Mouse (Mus musculus) embryo, embryonic 10 days (tissue): Measurements from ENCODE around the gene Eprs.

Experiments
- DNase-seq: peaks from one replicate; pipeline ENCODE4 v3.0.0-alpha.2; 2015; ENCODE audit warnings: low spot score

The Eprs gene

DNA sequence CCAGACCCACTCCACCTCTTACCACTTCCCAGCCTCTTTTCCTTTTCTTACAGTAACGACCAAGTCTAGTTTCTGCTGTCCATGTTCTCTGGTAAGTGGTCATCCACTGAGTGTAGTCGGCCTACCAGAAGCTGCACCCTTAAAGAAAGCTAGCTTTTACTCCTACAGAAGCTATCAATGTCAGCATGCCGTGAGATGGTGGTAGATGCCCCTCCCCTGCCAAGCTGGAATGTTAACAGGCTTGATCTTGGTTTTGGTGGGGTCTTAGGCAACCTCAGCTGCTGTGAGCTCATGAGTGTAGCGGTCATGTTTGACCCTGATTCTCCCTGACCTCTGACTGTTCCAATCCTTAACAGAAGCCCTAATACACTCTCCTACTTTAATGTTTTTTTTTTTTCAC is 4.6 kb upstream of the Eprs start:
- DNase-seq = no peak

DNA sequence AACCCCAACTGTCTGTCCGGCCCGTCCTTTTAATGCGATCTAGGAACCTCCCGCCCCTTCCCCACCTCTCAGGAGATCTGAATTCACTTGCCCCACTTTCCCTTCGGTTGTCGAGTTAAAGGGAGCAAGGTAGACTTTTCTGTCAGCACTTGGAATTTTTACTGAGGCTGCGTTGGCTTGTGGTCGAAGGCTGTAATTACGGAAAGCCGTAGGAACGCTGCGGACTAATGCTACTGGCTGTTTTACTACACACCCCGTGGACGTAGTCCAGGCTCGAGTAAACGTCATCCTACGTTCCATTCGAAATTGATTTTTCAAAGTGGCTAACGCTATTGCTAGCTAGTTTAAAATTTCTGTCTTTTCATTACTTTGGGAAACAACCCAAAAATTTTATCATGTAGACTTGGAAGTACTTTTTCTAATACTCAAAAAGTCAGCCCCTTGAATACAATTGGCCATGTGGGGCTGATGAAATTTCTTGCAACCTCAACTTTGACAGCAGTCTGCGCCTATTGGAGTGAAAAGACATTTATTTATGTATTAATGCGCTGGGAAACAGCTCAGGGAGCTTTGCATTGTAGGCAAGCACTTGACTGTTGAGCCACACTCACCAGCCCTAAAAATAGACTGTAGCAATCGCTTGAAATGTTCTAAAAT is 810 bp downstream of the Eprs start:
- DNase-seq = peak; percentile 84

DNA sequence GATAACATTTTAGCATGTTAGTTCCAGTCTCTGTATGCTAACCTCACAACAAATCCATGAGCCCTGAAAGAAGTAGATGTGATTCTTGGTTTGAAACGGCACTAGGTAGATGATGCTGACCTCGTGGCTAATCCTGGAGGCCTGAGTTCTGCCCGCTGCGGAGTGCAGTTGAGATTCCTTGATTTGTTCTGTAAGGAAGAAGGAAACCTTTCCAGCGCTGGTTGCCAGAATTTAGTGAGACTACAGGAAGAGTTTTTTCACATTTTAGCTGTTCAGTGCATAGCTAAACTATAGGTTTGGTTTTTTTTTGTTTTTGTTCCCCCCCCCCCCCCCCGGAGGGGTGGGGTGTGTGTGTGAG is 1.3 kb downstream of the Eprs start:
- DNase-seq = no peak

DNA sequence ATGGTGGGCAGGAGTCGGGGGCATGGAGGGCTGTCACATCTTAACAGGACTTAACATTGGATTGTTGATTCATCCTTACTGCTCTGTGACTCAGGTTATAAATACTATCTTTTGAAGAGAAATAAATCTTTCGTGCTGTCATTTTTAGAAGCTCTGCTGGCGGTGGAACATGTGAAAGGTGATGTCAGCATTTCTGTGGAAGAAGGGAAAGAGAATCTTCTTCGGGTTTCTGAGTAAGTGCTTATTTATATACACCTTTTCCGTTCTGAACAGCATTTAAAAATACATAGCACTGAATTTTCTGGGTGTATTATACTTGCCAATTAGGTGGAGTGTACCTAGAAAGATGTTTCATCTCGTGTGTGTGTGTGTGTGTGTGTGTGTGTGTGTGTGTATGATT is 4.5 kb downstream of the Eprs start:
- DNase-seq = no peak

DNA sequence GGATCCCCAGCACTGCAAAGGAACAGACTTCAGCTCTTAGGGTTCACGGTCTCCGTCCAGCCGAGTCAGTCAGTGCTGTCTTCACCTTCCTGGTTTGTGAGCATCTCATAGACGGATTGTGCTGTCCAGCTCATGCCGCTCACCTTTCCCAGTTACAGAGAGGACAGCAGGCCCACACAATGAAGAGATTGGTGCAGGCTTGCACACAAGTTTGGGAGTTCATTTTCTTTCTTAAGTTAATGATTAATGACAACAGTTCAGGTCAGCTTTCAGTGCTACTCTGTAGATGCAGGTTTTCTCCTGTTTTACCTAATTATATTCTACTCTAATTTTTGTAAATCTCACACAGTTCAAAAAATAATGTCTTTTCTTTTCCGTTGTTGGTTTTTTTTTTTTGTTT is 7.1 kb downstream of the Eprs start:
- DNase-seq = no peak

DNA sequence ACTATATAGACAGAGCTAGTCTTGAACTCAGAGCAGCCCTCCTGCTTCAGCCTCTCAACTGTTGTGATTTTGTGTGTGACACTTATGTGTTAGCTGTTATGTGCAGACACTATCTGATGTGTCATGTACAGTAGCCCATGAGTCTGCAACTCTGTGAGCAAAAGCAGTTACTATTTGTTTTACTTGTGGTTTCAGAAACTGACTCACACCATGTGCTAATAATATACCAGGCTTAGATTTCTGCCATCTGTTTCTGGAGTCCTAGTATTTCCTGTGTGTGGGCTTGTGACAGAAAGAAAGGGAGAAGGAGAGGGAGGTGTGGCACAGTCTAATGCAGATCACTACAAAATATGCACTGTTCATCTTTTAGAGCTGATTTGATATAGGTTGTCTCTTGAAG is 13.5 kb downstream of the Eprs start:
- no peak for DNase-seq

DNA sequence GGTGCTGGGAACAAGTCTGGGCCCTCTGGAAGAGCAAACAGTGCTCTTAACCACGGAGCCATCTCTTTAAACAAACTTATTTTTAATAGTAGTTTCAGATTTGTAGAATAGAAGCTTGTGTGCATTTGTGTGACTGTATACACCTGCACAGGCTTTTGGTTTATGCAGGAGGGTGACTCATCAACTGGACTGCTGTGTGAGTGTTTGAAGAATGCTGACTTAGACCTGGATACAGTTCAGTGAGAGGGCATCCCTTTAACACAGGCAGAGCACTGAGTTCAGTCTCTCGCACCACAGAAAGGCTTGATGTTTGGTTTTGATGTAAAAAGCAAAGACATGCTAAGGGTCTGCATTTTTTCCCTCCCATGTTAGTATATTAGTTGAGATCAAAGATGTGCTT is 14.6 kb downstream of the Eprs start:
- no peak for DNase-seq

DNA sequence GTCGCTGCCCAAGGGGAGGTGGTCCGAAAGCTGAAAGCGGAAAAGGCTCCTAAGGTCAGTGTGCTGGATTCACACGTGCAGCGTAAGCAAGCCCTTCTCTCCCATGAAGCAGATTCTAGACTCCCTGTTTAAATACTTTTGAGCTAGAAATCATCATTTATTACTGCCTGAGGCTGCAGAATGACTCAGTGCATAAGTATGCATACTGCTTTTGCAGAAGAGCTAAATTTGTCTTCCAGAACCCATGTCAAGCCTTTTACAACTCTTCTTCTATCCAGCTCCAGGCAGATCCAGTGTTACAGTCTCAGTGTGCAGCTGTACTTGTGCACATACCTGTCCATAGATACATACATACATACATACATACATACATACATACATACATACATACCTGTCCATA is 38.8 kb downstream of the Eprs start:
- no peak for DNase-seq

DNA sequence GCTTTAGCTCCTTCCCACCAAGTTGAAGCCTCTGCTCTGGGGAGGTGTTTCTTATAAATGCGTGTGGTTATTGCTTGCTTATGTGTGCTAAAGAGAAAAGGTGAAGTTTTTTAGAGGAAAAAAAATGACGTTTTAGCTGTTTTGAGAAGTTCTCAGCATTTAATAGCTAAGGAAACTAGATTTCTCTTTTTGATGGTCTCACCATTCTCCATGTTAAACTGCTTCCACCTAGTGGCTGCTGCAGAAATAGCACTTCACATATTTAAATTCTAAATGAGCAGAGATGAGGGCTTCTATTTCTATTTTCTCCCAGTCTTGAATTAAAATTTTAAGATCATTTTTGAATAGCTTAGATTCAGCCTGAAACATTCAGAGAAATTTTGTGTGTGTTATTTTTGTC is 41.2 kb downstream of the Eprs start:
- peak; percentile 52 for DNase-seq

DNA sequence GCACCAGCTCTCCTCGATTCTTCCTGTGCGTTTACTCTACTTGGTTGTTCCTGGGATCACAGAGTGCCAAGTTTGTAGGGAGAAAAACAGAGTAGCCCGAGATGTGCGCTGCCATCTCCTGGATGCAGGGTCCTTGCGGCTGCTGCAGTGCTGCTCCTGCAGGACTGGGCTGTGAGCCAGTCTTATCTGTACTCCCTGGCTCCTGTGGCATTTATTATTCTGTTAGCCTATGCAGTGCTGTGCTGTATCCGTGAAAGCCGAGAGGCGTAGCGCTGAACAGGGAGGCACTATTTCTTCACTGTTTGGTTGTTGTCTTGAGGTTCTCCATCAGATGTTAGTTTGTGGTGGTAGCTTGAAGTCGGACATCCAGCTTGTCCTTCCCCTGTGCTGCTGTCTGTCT is 43.1 kb downstream of the Eprs start:
- DNase-seq = no peak

DNA sequence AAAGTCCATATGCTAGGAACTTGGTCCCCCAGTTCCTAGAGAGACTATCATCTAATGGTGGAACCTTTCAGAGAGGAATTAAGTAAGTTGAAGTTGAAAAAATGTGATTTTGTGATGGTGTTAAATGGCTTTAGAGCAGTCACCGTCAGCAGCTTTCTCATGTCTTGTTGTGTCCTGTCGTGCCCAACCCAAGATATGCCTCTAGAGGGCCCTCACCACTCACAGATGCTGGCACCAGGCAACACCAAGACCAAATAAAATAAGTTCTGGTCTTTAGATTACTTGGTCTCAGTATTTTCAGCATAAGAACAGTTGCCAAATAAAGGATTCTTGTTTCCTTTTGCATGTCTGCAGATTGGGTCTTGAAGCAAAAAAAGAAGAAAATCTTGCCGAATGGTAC is 47.0 kb downstream of the Eprs start:
- peak; percentile 21 for DNase-seq

DNA sequence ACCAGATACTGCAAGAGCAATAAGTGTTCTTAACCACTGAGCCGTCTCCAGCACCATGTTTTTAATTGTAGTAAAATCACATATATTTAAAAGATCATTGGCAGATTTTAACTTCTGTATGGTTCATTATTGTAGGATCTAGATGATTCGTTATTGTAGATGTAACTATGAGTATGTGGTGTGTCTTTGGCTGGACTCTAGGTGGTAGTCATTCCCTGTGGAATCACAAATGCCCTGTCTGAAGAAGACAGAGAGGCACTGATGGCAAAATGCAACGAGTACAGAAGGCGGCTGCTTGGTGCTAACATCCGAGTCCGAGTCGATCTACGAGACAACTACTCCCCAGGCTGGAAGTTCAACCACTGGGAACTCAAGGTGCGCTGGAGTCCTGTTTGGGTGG is 55.2 kb downstream of the Eprs start:
- DNase-seq = no peak

DNA sequence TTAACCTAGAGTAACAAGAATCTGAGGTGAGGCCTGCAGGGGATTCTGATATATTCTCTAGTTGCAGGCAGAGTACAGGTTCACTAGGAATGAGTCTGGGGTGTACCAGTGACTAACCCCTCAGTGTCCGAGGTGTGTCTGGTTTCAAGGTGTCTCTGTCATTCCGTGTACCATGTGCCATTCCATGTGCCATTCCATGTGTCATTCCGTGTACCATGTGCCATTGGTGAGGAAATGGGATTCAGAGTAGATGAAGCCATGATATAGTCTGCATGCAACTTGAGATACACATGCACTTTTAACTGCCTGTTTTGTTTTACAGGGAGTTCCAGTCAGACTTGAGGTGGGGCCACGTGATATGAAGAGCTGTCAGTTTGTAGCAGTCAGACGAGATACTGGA is 57.0 kb downstream of the Eprs start:
- DNase-seq = no peak

DNA sequence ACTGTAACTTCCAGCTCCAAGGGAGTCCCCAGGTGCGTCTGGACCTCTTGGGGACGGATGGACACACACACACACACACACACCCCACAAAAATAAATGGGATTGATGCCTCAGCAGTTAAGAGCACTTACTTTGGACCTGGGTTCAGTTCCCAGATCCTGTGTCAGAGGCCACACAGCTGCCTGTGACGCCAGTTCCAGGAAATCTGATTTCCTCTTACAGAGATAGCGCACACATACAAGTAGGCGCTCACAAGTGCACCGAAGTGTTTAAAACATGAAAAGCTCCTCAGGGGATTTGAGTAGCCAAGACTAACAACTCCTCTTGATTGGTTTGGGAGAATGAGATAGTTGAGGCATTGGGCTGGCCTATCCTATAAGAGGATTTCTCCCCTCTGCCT is 57.9 kb downstream of the Eprs start:
- no peak for DNase-seq

DNA sequence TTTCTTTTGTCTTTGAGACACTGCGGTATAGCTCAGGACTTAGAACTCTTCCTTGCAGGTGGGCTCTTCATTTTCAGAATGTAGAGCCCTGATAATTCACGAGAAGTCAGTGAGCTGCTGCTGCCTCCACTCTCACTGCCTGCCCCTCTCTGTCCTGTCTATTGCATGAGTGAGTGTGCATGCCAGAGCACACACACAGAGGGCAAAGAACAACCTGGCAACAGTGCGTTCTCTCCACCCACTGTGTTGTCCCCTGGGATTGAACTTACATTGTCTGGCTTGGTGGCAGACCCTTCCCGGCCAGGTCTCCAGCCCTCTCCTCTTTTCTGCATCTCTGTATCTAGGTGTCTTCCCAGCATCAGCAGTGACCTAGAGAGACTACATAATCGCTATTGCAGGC is 63.7 kb downstream of the Eprs start:
- DNase-seq = no peak

DNA sequence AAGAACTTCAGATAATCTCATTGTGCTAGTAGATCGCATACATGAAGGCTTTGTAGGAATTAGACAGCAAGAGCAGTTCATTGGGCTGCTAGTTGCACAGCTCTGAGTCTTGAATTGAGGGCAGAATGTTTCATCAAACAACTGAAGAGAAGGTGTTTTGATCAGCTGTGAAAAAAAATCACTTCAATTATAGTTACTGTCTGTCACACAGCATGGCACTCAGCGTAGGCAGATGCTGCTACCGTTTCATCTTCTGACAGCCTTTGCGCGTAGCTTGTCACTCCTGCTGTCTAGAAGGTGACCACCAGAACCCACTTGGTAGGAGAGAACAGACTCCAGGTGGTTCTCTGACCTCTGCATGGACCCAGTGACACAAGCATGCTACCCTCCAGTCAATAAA is 67.6 kb downstream of the Eprs start:
- no peak for DNase-seq

DNA sequence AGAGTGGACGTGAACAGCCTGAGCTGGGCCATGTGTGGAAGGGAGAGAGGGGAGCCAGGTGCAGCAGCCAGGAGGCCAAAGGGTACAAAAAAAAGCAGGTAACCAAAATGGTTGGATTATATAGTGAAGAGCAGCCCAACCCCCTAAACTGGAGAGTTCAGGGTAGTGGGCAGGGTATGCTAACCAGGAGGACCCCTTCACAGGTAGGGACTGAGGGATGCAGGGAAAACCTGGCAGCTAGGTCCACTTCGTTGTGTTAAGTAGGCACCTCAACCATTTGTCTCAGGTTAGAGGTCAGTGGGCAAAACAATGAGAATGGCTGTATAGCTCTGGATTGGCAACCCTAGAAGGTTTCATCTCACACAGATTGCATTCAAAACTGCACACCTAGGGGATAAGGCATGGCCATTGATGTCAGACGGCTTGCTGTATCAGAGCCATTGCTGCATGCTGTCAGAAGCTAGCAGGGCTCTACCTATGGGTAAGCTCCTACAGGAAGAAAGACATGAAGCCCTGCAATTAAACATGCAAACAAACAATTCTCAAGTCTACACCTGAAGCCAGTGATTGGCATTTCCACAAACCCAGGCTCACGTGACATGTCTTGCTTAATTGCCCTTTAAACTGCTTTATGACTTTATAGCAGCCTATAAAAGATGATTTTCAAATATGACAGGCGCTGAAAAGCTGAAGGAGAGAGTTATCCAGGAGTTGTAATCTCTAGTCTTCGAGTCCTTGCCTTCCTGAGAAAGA is 68.6 kb downstream of the Eprs start:
- DNase-seq = no peak

DNA sequence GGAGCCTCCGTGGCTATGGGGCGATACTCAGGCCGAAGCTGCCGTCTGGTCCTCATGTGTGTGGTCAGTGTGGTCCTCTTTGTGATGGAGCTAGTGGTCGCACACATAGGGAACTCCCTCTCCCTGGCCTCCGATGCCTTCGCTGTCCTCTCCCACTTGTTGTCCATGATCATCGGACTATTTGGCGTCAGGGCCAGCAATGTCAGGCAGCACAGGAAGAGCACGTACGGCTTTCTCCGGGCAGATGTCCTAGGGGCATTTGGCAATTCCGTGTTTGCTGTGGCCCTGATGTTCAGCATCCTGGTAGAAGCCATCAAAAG is 69.1 kb downstream of the Eprs start:
- DNase-seq = no peak

DNA sequence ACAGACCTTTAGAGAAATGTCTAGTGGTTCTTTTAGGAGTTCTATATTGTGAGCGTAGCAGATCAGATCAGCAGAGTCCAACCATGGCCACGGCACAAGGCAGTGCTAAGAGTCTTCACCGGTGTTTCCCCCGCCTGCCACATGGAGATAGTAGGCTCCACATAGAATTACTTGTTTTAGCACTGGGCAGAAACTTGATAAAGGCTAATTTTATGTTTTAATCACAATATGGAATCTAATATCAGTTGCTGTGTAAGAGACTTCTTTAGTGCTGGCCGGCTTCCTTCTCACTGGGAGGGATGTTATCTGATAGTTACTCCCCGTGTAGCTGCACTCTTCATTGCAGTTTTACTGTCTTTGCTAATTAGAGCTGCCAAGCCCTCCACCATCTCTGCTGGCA is 70.3 kb downstream of the Eprs start:
- DNase-seq = no peak

DNA sequence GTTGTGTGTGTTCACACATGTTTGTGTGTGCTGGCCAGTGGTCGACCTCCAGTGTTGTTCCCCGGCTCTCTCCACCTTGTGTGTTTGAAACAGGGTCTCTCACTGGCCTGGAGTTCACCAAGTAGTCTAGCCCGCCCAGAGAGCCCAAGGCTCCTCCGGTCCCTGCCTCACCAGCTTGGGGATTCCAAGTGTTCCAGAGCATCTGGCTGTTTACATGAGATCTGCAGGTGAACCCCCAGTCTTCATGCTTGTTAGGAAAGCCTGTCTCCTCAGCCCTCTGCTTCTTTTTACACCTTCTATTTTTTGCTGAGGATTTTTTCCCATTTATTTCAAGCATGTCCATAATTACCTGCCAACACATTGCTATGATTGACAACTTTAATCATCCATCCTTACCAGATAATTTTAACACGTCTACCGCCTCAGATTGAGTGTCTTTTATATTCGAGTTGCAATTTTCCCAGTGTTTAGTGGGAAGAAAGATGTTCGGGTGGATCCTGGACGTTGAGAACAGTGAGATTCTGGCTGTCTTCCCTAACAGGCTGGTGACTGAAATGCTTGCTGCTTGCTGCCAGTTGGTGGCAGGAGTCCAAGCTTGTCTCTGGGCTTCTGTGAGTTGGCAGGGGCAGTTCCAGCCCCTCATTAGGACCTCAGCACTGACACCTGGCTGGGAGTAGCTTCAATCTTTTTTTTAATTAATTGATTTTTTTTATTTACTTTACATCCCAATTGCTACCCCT is 76.2 kb downstream of the Eprs start:
- DNase-seq = no peak

DNA sequence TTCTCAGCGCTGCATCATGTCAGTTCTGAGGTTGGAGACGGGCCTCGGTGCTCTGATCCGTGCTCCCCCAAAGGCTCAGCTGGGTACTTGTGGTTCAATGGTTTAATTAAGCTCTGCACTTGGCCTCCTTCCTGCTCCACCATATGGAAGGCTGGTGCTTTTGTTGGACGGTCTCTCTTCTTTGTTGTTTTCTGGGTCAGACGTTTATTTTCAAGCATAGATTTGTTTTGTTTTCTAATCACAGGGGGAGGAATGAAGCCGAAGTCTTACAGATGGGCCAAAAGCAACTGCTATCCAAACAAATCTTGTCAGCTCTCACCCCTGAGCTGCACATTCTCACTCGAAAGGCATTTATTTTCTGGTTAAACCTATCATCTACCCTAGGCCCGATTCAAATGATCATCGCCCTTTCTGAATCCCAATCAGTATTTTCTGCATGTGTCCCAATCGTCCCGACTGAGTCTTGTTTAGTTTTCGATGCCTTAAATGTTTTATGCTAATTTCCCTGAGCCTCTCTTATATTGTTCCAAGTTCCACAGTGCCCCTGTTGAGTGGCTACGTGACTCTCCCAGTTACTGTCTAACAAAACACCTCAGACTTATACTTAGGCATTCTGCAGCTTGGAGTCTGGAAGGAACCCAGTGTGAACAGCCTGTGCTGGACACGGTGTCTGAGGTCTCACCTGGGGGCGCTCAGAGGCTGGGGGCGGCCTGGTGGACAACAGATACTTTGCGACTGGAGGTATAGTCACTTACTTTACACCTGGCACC is 79.0 kb downstream of the Eprs start:
- no peak for DNase-seq

DNA sequence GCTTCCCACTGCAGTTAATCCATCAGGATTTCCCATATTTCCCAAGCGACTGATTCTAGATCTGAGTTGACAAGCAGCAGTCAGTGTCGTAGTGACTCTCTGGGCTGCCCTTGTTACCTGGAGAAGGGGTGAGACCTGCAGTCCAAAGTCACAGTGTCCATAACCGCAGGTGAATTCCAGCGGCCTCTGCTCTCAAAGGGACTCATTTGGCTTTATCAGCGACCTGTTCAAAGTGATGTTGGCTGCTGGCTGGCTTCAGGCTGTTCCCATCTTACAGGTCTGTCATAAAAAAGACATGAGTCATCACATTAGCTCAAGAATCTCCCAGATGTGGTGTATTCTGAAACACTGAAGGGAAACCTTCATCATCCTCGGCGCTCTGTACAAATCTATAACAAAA is 86.1 kb downstream of the Eprs start:
- no peak for DNase-seq

DNA sequence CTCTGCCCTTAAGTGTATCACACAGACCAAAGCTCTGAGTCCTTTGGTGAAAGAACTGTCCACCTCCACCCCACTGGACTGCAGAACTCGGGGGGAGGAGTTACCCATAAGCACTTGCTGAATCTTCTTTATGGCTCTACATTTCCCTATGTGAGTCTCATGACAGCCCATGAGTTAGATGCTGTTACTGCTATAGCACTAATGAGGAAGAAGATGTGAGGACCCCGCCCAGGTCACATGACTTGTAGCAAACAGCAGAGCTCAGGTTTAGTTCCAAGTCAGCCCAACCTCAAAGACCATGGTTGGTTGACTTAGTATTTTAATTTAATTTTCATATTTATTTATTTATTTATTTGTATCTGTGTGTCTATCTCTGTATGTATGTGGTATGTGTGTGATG is 86.9 kb downstream of the Eprs start:
- no peak for DNase-seq
